Mouse (Mus musculus): ENCODE measurements at regions not wholly inside any gene's neighbourhood (a gene's known extent, or its start where the extent isn't known, plus 50 kb on each side); places are given as distances from the start of the nearest gene placed in this dataset.
A peak's percentile ranks its signal among the peaks of the same experiment; 100 is the strongest.

DNA sequence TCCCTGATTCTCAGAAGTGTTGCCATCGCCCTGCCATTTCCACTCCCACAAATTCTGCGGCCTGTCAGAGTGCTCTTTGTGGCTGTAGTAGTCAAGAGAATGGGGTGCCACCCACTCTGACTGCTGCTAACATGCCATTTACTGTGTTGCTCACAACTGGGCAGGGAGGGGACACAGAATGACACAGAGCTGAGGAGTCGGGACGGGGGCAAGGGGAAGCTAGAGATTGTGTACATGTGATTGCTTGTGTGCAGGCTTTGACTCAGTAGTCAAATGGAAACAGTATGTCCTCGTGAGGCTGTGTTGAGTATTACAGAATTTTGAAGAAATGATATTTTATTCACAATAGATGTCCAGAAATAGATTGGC, 595.6 kb downstream of the Nr2f2 start:
- H3K27me3 ChIP-seq (ENCODE audit: control insufficient read depth, insufficient read depth, low read length) = no peaks in the 10 kb centered on the region; the same call in 1 of the 2 replicates
- H3K4me1 ChIP-seq (replicated peaks; ENCODE audit: control insufficient read depth, insufficient read depth, low read length) = no peaks in the 10 kb centered on the region
- H3K27ac ChIP-seq = no peak overlapping the region
- H3K4me3 ChIP-seq (replicated peaks; ENCODE audit: low read length) = no peak overlapping the region
- 60% methylated on average over 5 of the region's 5 CpGs for WGBS
- DNase-seq (ENCODE audit: low spot score) (no peak), ATAC-seq (ENCODE audit: low FRiP score) (no peak)
- no peak overlapping the region for H3K4me2 ChIP-seq (replicated peaks)
- H3K36me3 ChIP-seq (replicated peaks; ENCODE audit: control insufficient read depth, insufficient read depth) = no peaks in the 10 kb centered on the region
- H3K9me3 ChIP-seq (ENCODE audit: control insufficient read depth, low read length) = no peaks in the 10 kb centered on the region
- H3K9ac ChIP-seq = no peak overlapping the region

DNA sequence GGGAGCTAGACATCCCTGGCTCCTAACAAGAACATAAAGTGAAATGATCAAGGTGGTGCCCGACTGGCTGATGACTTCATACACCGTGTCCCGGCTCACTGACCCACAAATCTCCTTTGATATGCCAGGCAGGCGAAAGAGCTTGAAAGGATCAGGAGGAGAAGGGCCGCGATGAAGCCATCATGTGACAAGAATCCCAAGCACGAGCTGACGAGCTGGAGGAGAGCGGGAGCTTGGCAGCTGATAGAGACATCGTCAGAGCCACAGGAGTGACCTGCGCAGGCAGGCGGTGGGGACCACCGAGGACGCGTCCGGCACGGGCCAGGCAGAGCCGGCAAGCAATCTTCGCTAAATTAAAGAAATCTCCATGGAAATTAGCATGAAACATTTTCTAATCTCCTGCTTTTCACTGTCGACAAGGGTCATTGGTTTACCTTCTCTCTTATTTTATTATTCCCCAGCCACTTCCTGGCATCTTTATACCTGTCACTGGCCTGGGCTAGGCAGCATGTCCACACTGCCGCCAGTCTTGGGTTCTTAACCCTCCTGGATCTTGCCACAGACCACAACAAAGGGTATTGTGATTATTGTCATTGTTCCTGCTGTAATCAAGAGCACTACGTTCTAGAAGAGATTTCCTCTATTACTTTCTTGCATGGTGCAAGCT, 596.1 kb downstream of the Nr2f2 start:
- Histone ChIP-seq H3K27ac (no peak overlapping the region), H3K4me2 (replicated peaks) (peak overlapping the region; percentile 37), H3K4me1 (replicated peaks; ENCODE audit: control insufficient read depth, insufficient read depth, low read length) (no peaks in the 10 kb centered on the region), H3K27me3 (ENCODE audit: control insufficient read depth, insufficient read depth, low read length) (no peaks in the 10 kb centered on the region; the same call in 1 of the 2 replicates), H3K9me3 (ENCODE audit: control insufficient read depth, low read length) (no peaks in the 10 kb centered on the region), H3K4me3 (replicated peaks; ENCODE audit: low read length) (0 out of 2 replicates have a peak overlapping the region, but pooled peaks have one; percentile 1), H3K9ac (no peak overlapping the region), H3K36me3 (replicated peaks; ENCODE audit: control insufficient read depth, insufficient read depth) (no peaks in the 10 kb centered on the region)
- WGBS = 36% methylated on average over 22 of the region's 22 CpGs
- no peak; the same call in 1 of the 2 replicates for ATAC-seq (ENCODE audit: low FRiP score)
- DNase-seq (ENCODE audit: low spot score) = no peak

DNA sequence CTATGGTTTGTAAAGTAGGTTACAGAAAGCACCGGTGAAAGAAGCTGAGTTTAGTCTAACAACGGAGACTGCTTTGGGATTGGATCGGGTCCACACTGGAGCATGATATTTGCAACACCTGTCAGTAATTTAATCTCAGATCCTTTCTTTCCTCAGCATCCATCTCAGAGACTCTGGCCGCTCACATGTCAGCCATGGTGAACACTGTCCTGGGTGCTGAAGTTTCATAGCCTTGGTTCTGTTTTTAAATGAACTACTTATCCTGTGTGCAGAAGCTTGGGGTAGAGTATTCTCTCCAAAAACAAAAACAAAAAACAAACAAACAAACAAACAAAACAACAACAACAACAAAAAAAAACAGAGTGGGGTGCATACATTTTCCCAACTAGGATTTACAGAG, 600.1 kb downstream of the Nr2f2 start:
- DNase-seq (ENCODE audit: low spot score) (no peak), ATAC-seq (ENCODE audit: low FRiP score) (no peak)

DNA sequence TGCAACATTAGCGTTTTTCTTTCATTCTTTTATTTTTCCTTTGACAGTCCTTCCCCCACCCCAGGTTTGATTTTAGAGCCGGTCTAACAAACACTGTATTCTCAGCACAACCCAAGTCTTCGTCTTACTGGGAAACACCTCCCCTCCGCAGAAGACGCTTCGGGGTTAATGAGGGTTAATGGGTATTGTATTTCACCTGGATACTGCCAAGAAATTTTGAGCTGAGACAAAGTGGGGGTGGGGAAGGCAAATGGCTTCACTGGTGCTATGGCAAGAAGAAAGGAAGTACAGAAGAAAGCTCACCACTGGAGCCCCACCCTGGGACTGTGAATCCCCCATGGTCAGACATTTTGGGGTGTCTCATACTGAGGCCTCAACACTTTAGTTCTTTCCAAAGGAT, 626.0 kb downstream of the Nr2f2 start:
- no peaks in the 10 kb centered on the region for H3K4me1 ChIP-seq (replicated peaks; ENCODE audit: control insufficient read depth, insufficient read depth, low read length)
- no peak for DNase-seq (ENCODE audit: low spot score)
- H3K9ac ChIP-seq = no peak overlapping the region
- no peak overlapping the region for H3K4me3 ChIP-seq (replicated peaks; ENCODE audit: low read length)
- H3K27me3 ChIP-seq (ENCODE audit: control insufficient read depth, insufficient read depth, low read length) = no peaks in the 10 kb centered on the region
- H3K9me3 ChIP-seq (ENCODE audit: control insufficient read depth, low read length) = no peaks in the 10 kb centered on the region
- H3K4me2 ChIP-seq (replicated peaks) = no peak overlapping the region
- no peaks in the 10 kb centered on the region for H3K36me3 ChIP-seq (replicated peaks; ENCODE audit: control insufficient read depth, insufficient read depth)
- 66% methylated on average over 6 of the region's 6 CpGs for WGBS
- no peak overlapping the region for H3K27ac ChIP-seq
- no peak for ATAC-seq (ENCODE audit: low FRiP score)

More for the DNA sequence above, 600.1 kb downstream of the Nr2f2 start:
- H3K4me1 ChIP-seq (replicated peaks; ENCODE audit: control insufficient read depth, insufficient read depth, low read length) = no peaks in the 10 kb centered on the region
- no peaks in the 10 kb centered on the region for H3K36me3 ChIP-seq (replicated peaks; ENCODE audit: control insufficient read depth, insufficient read depth)
- no peak overlapping the region for H3K4me2 ChIP-seq (replicated peaks)
- no peak overlapping the region for H3K27ac ChIP-seq
- H3K9me3 ChIP-seq (ENCODE audit: control insufficient read depth, low read length) = no peaks in the 10 kb centered on the region
- no peak overlapping the region for H3K9ac ChIP-seq
- WGBS = 80% methylated on average over 4 of the region's 4 CpGs
- H3K27me3 ChIP-seq (ENCODE audit: control insufficient read depth, insufficient read depth, low read length) = no peaks in the 10 kb centered on the region
- no peak overlapping the region for H3K4me3 ChIP-seq (replicated peaks; ENCODE audit: low read length)

DNA sequence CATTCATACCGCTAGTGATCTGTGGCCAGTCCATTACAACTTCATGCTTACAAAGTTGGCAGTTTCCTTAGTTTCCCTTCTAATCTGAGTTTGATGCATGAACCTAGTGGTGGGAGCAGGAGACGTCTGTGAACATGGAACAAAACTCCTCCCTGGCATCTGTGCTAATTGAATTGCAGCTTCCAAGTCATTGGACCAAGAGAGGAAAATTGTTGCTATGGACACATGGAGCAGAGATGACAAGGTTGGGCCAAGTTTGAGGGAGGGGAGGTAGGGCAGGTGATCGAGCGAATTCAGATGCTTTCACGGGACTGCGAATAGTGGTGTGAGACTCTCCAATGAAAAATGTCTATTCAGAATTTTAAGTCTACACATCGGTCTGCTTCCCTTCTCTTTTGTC, 627.5 kb downstream of the Nr2f2 start:
- Histone ChIP-seq H3K9ac (no peak overlapping the region), H3K36me3 (replicated peaks; ENCODE audit: control insufficient read depth, insufficient read depth) (no peaks in the 10 kb centered on the region)
- ATAC-seq (ENCODE audit: low FRiP score) = no peak

DNA sequence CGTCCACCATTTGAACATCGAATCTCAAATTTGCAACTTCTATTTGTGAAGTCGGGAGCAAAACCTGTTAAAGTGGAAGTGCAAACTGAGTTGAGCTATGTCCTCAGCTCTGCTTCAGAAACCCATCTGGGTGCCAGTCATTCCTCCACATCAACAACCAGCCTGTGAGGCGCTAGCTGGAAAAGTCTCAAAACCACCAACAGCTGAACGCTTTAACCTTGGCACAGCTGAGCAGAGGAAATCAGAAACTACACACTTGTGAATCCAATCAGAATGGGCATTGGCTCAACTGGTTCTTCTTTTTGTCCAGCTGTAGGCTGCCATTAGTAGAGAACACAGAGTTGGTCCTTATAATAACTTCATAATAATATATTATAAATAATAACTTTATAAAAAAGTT, 651.5 kb downstream of the Nr2f2 start:
- no peak overlapping the region for H3K4me2 ChIP-seq (replicated peaks)
- no peak overlapping the region for H3K9ac ChIP-seq
- no peaks in the 10 kb centered on the region for H3K4me1 ChIP-seq (replicated peaks; ENCODE audit: control insufficient read depth, insufficient read depth, low read length)
- WGBS = 91% methylated on average over 5 of the region's 5 CpGs
- H3K9me3 ChIP-seq (ENCODE audit: control insufficient read depth, low read length) = no peaks in the 10 kb centered on the region
- H3K27me3 ChIP-seq (ENCODE audit: control insufficient read depth, insufficient read depth, low read length) = no peaks in the 10 kb centered on the region
- no peak overlapping the region for H3K4me3 ChIP-seq (replicated peaks; ENCODE audit: low read length)
- H3K27ac ChIP-seq = no peak overlapping the region
- no peak for DNase-seq (ENCODE audit: low spot score)
- no peak for ATAC-seq (ENCODE audit: low FRiP score)
- no peaks in the 10 kb centered on the region for H3K36me3 ChIP-seq (replicated peaks; ENCODE audit: control insufficient read depth, insufficient read depth)

More for the DNA sequence above, 627.5 kb downstream of the Nr2f2 start:
- no peaks in the 10 kb centered on the region for H3K4me1 ChIP-seq (replicated peaks; ENCODE audit: control insufficient read depth, insufficient read depth, low read length)
- no peaks in the 10 kb centered on the region for H3K27me3 ChIP-seq (ENCODE audit: control insufficient read depth, insufficient read depth, low read length)
- no peak overlapping the region for H3K27ac ChIP-seq
- H3K4me2 ChIP-seq (replicated peaks) = no peak overlapping the region
- no peaks in the 10 kb centered on the region for H3K9me3 ChIP-seq (ENCODE audit: control insufficient read depth, low read length)
- DNase-seq (ENCODE audit: low spot score) = no peak
- 74% methylated on average over 7 of the region's 7 CpGs for WGBS
- H3K4me3 ChIP-seq (replicated peaks; ENCODE audit: low read length) = no peak overlapping the region

DNA sequence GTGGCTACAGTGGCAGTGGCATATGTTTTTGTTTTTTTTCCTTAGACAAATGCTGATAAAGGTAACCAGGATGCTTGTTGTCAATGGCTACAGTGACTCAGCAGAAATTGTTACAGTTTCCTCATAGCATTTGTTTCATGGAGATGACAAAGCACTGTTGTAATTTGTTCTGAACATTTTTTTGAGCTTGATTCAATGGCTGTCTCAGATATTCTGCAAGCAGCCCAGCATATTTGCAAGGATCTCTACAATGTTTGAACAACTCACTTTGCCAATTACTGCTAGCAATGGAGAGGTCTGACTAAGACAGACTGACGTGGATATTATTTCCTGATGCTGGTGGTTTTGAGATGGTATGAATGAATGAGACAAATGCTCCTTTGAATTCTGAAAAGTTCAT, 696.3 kb downstream of the Nr2f2 start:
- H3K36me3 ChIP-seq (replicated peaks; ENCODE audit: control insufficient read depth, insufficient read depth) = no peaks in the 10 kb centered on the region
- DNase-seq (ENCODE audit: low spot score) = no peak
- H3K9ac ChIP-seq = no peak overlapping the region
- H3K4me1 ChIP-seq (replicated peaks; ENCODE audit: control insufficient read depth, insufficient read depth, low read length) = no peaks in the 10 kb centered on the region
- no peak for ATAC-seq (ENCODE audit: low FRiP score)
- no peak overlapping the region for H3K27ac ChIP-seq
- H3K9me3 ChIP-seq (ENCODE audit: control insufficient read depth, low read length) = no peaks in the 10 kb centered on the region
- H3K4me2 ChIP-seq (replicated peaks) = no peak overlapping the region
- no peaks in the 10 kb centered on the region for H3K27me3 ChIP-seq (ENCODE audit: control insufficient read depth, insufficient read depth, low read length)
- H3K4me3 ChIP-seq (replicated peaks; ENCODE audit: low read length) = no peak overlapping the region
- 80% methylated on average over 1 of the region's 1 CpGs for WGBS

DNA sequence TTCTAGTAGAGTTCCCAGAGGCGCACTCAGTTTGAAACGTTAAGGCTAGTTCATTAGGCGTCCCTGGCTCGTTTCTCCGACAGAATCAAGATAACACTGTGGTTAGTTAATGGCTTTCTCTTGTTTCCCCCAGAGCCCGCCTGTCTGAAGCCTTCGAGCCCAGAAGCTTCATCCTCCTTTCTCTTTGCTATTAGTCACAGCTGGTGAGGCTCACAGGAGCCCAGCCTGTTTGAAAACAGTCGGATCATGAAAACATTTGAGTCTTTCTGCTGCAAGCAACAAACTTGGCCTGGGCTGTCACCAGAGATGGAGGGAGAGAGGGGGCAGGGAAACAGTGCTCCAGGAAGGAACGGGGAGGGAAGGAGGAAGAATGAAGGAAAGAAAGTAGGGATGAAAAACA, 711.0 kb downstream of the Nr2f2 start:
- no peak overlapping the region for H3K4me2 ChIP-seq (replicated peaks)
- H3K36me3 ChIP-seq (replicated peaks; ENCODE audit: control insufficient read depth, insufficient read depth) = no peaks in the 10 kb centered on the region
- no peak overlapping the region for H3K9ac ChIP-seq
- no peaks in the 10 kb centered on the region for H3K27me3 ChIP-seq (ENCODE audit: control insufficient read depth, insufficient read depth, low read length)
- DNase-seq (ENCODE audit: low spot score) = no peak
- 21% methylated on average over 9 of the region's 9 CpGs for WGBS
- H3K4me1 ChIP-seq (replicated peaks; ENCODE audit: control insufficient read depth, insufficient read depth, low read length) = no peaks in the 10 kb centered on the region
- H3K4me3 ChIP-seq (replicated peaks; ENCODE audit: low read length) = no peak overlapping the region
- H3K9me3 ChIP-seq (ENCODE audit: control insufficient read depth, low read length) = no peaks in the 10 kb centered on the region
- no peak overlapping the region for H3K27ac ChIP-seq
- ATAC-seq (ENCODE audit: low FRiP score) = no peak

DNA sequence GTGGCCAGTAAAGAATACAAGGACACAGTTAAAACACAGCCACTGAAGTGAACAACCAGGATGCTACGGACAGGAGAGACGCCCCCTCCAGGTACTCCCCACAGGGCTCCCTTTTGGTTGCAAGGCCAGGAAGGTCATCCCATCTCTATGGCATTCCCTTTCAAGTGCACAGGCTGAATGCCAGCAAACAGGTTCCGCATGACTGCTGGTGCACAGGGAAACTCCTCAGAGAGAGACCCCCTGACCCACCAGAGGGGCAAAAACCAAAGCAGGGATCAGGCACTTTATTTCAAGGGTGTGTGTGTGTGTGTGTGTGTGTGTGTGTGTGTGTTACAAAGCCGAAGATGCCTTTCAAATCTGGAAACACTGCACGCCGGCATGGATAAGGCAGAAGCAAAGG, 721.1 kb downstream of the Nr2f2 start:
- no peaks in the 10 kb centered on the region for H3K36me3 ChIP-seq (replicated peaks; ENCODE audit: control insufficient read depth, insufficient read depth)
- ATAC-seq (ENCODE audit: low FRiP score) (no peak), DNase-seq (ENCODE audit: low spot score) (no peak)
- H3K4me3 ChIP-seq (replicated peaks; ENCODE audit: low read length) = no peak overlapping the region
- H3K9me3 ChIP-seq (ENCODE audit: control insufficient read depth, low read length) = no peaks in the 10 kb centered on the region
- H3K4me1 ChIP-seq (replicated peaks; ENCODE audit: control insufficient read depth, insufficient read depth, low read length) = no peaks in the 10 kb centered on the region
- no peak overlapping the region for H3K4me2 ChIP-seq (replicated peaks)
- no peak overlapping the region for H3K27ac ChIP-seq
- H3K9ac ChIP-seq = no peak overlapping the region
- H3K27me3 ChIP-seq (ENCODE audit: control insufficient read depth, insufficient read depth, low read length) = no peaks in the 10 kb centered on the region
- WGBS = 39% methylated on average over 6 of the region's 6 CpGs

DNA sequence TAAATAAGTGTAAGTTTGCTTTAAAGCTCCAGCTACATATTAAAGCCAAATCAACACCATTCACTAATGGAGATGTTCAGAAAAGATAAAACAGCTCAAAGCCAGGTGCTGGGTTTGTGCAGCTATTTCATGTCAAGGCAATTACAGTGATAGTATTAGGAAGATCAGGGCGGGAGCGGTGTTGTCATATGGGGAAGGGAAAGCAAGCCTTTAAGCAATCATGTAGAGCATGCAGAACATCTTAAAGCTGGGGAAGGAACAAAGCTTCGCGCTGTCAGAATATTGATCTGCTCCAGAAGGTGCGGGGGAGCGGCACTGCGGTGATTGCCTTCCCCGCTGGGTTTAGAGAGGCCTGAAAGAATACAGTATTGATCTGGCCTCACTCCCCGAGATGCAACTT, 724.9 kb downstream of the Nr2f2 start:
- Histone ChIP-seq H3K9me3 (ENCODE audit: control insufficient read depth, low read length) (no peaks in the 10 kb centered on the region), H3K27ac (no peak overlapping the region), H3K36me3 (replicated peaks; ENCODE audit: control insufficient read depth, insufficient read depth) (no peaks in the 10 kb centered on the region), H3K4me1 (replicated peaks; ENCODE audit: control insufficient read depth, insufficient read depth, low read length) (no peaks in the 10 kb centered on the region), H3K4me3 (replicated peaks; ENCODE audit: low read length) (no peak overlapping the region), H3K9ac (no peak overlapping the region), H3K4me2 (replicated peaks) (no peak overlapping the region), H3K27me3 (ENCODE audit: control insufficient read depth, insufficient read depth, low read length) (no peaks in the 10 kb centered on the region)
- ATAC-seq (ENCODE audit: low FRiP score) (no peak), DNase-seq (ENCODE audit: low spot score) (no peak)
- 44% methylated on average over 9 of the region's 9 CpGs for WGBS

Data from hindbrain, embryonic 14.5 days (tissue).